Mouse (Mus musculus): ENCODE data around the gene Sfxn3. TPM values are rescaled to one million over a fixed set of nuclear protein-coding genes. Genes with fewer than 3 reads are reported as not detected.
"Not testable (repeated sequence)": the region's sequence is repeated elsewhere in the genome, so short reads cannot be mapped to it uniquely, and the experiment has no call there.

The Sfxn3 gene
- total RNA-seq, 4 experiments from 2014 or later: 93.2 to 96.3 (median 94.1) TPM

GRCm38 (mm10) chr19:45017909-45018308, 29.4 kb upstream of the Sfxn3 start:
- peak; percentile 71 to 75 for DNase-seq (ENCODE audit: low spot score in 2 of 2)

- no peak for DNase-seq (ENCODE audit: low spot score in 2 of 2)
Observed at GRCm38 (mm10) chr19:45018351-45018831, 28.9 kb upstream of the Sfxn3 start.

GRCm38 (mm10) chr19:45020348-45020747, 27.0 kb upstream of the Sfxn3 start:
- DNase-seq (ENCODE audit: low spot score in 2 of 2): no peak

- no peak for DNase-seq (ENCODE audit: low spot score in 2 of 2)
Observed at GRCm38 (mm10) chr19:45021362-45021761, 25.9 kb upstream of the Sfxn3 start.

- peak in 1 of 2 experiments; percentile 5 for DNase-seq (ENCODE audit: low spot score in 2 of 2)
Observed at GRCm38 (mm10) chr19:45023993-45024392, 23.3 kb upstream of the Sfxn3 start.

GRCm38 (mm10) chr19:45024775-45025174, 22.5 kb upstream of the Sfxn3 start:
- DNase-seq (ENCODE audit: low spot score in 2 of 2): no peak

- no peak for DNase-seq (ENCODE audit: low spot score in 2 of 2)
Observed at GRCm38 (mm10) chr19:45025937-45026568, 21.2 kb upstream of the Sfxn3 start.

GRCm38 (mm10) chr19:45026958-45027670, 20.2 kb upstream of the Sfxn3 start:
- no peak for DNase-seq (ENCODE audit: low spot score in 2 of 2)

- DNase-seq (ENCODE audit: low spot score in 2 of 2): no peak
Observed at GRCm38 (mm10) chr19:45027848-45028247, 19.5 kb upstream of the Sfxn3 start.

GRCm38 (mm10) chr19:45028746-45029145, 18.6 kb upstream of the Sfxn3 start:
- no peak for DNase-seq (ENCODE audit: low spot score in 2 of 2)

- DNase-seq (ENCODE audit: low spot score in 2 of 2): no peak
Observed at GRCm38 (mm10) chr19:45029571-45029970, 17.7 kb upstream of the Sfxn3 start.

- DNase-seq (ENCODE audit: low spot score in 2 of 2): no peak
Observed at GRCm38 (mm10) chr19:45030111-45030510, 17.2 kb upstream of the Sfxn3 start.

- DNase-seq (ENCODE audit: low spot score in 2 of 2): peak; percentile 80 to 81
Observed at GRCm38 (mm10) chr19:45030746-45031693, 16.3 kb upstream of the Sfxn3 start.

- DNase-seq (ENCODE audit: low spot score in 2 of 2): peak; percentile 64 to 80
Observed at GRCm38 (mm10) chr19:45031780-45032179, 15.5 kb upstream of the Sfxn3 start.

GRCm38 (mm10) chr19:45032570-45033332, 14.6 kb upstream of the Sfxn3 start:
- DNase-seq (ENCODE audit: low spot score in 2 of 2): no peak

GRCm38 (mm10) chr19:45036867-45037266, 10.4 kb upstream of the Sfxn3 start:
- DNase-seq (ENCODE audit: low spot score in 2 of 2): no peak

- DNase-seq (ENCODE audit: low spot score in 2 of 2): not testable (repeated sequence)
Observed at GRCm38 (mm10) chr19:45038198-45038597, 9.1 kb upstream of the Sfxn3 start.

GRCm38 (mm10) chr19:45040214-45040613, 7.1 kb upstream of the Sfxn3 start:
- DNase-seq (ENCODE audit: low spot score in 2 of 2): peak in 1 of 2 experiments; percentile 13

- DNase-seq (ENCODE audit: low spot score in 2 of 2): peak in 1 of 2 experiments; percentile 12
Observed at GRCm38 (mm10) chr19:45044389-45044927, 2.8 kb upstream of the Sfxn3 start.

GRCm38 (mm10) chr19:45045236-45045635, 2.1 kb upstream of the Sfxn3 start:
- peak in 1 of 2 experiments; percentile 10 for DNase-seq (ENCODE audit: low spot score in 2 of 2)
